Mouse (Mus musculus): ENCODE results near the gene Lrrc56. TPM values are rescaled to one million over a fixed set of nuclear protein-coding genes. Genes with fewer than 3 reads are reported as not detected.

Lrrc56 gene
- polyA plus RNA-seq, 1 experiment from 2014 or later = 2.8 TPM

- TF ChIP-seq CTCF (IDR thresholded peaks at IDR 0.05; ENCODE audit: low read depth) (no peak), EP300 (optimal IDR thresholded peaks at IDR 0.05) (no peak)
- Histone ChIP-seq H3K9ac (ENCODE audit: low read length) (no peak overlapping the region), H3K4me1 (replicated peaks; ENCODE audit: control insufficient read depth, insufficient read depth) (peaks cover 9% of the 10 kb centered on the region), H3K27ac (replicated peaks) (peak overlapping the region; percentile 93), H3K4me3 (ENCODE audit: low read depth, low read length) (no peak overlapping the region), H3K36me3 (ENCODE audit: control insufficient read depth, insufficient read depth, low read length) (peaks cover 5% of the 10 kb centered on the region; the same call in 1 of the 2 replicates), H3K27me3 (ENCODE audit: control insufficient read depth, insufficient read depth, low read length) (no peaks in the 10 kb centered on the region), H3K4me2 (replicated peaks; ENCODE audit: low read depth) (no peak overlapping the region), H3K9me3 (ENCODE audit: control insufficient read depth, low read length) (no peaks in the 10 kb centered on the region)
- DNase-seq (ENCODE audit: low spot score) (no peak), ATAC-seq (ENCODE audit: low FRiP score, low TSS enrichment) (no peak)
Observed at GRCm38 (mm10) chr7:141169866-141170265, 24.1 kb upstream of the Lrrc56 start.

DNA sequence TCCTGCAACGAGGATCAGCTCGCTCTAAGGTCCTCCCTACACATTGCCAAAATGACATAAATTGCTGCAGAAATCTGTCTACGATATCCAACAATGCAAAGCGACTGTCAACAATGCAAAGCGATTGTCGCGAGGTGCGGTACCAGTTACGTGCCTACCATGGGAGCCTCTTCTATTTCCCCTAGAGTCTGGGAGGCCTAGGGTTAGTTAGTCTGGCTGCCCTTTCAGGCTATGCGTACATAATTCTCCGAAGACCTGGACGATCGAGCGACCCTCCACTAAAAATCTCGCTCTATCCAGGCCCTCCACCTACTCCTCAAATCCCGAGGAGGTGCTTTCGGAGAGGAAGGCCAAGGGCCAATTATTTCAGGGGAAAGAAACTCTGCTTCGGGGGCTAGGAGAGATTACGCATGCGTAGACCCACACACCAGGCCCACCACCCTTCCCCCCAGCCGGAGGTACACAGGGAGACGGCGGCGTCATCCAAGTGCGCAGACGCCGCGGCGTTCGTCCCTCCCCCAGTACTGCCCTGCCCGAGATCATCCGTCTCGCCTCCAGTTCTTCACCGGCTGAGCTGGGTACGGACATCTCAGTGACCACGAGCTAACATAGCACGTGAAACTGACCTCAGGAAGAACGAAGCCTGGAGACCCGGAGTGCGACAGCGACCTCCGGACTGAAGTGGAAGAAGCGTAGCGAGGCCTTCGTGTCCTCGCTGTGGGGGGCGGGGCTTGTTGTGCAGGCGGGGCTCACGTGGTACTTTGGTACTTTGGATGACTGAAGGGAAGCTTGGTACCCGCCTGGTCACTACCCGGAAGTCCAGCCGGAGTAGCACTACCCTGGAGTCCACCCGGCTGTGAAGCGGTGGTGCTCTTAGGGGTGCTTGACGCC lies 21.6 kb upstream of the Lrrc56 start, which contains the start of gene Rnh1:
TSS of gene Rnh1 (minus strand) at position 742 of the 891 bp plus-strand sequence.
- Histone ChIP-seq H3K27me3 (ENCODE audit: control insufficient read depth, insufficient read depth, low read length) (no peaks in the 10 kb centered on the region), H3K9me3 (ENCODE audit: control insufficient read depth, low read length) (no peaks in the 10 kb centered on the region), H3K4me1 (replicated peaks; ENCODE audit: control insufficient read depth, insufficient read depth) (peaks cover 9% of the 10 kb centered on the region), H3K9ac (ENCODE audit: low read length) (peak within 1 kb of the TSS; percentile 81), H3K4me3 (ENCODE audit: low read depth, low read length) (peak within 1 kb of the TSS; percentile 51), H3K27ac (replicated peaks) (peak within 1 kb of the TSS; percentile 93), H3K36me3 (ENCODE audit: control insufficient read depth, insufficient read depth, low read length) (no peaks in the 10 kb centered on the region), H3K4me2 (replicated peaks; ENCODE audit: low read depth) (peak within 1 kb of the TSS; percentile 63)
- DNase-seq (ENCODE audit: low spot score) (peak; percentile 94), ATAC-seq (ENCODE audit: low FRiP score, low TSS enrichment) (peak; percentile 91)
- WGBS = 2% methylated on average over 55 of the region's 55 CpGs
- no peak for TF ChIP-seq EP300 (optimal IDR thresholded peaks at IDR 0.05)
- peak; percentile 28; the same call in 1 of the 2 replicates for TF ChIP-seq CTCF (IDR thresholded peaks at IDR 0.05; ENCODE audit: low read depth)

GRCm38 (mm10) chr7:141173323-141173850 lies 20.6 kb upstream of the Lrrc56 start:
- Histone ChIP-seq H3K4me3 (ENCODE audit: low read depth, low read length) (peak overlapping the region; percentile 51), H3K27ac (replicated peaks) (peak overlapping the region; percentile 93), H3K9ac (ENCODE audit: low read length) (peak overlapping the region; percentile 81; the same call in 1 of the 2 replicates), H3K9me3 (ENCODE audit: control insufficient read depth, low read length) (no peaks in the 10 kb centered on the region), H3K4me2 (replicated peaks; ENCODE audit: low read depth) (peak overlapping the region; percentile 63), H3K27me3 (ENCODE audit: control insufficient read depth, insufficient read depth, low read length) (no peaks in the 10 kb centered on the region), H3K36me3 (ENCODE audit: control insufficient read depth, insufficient read depth, low read length) (no peaks in the 10 kb centered on the region), H3K4me1 (replicated peaks; ENCODE audit: control insufficient read depth, insufficient read depth) (0 out of 2 replicates have a peak, but pooled peaks cover 2% of the 10 kb centered on the region)
- ATAC-seq (ENCODE audit: low FRiP score, low TSS enrichment) (no peak), DNase-seq (ENCODE audit: low spot score) (no peak)
- no peak for TF ChIP-seq CTCF (IDR thresholded peaks at IDR 0.05; ENCODE audit: low read depth)
- TF ChIP-seq EP300 (optimal IDR thresholded peaks at IDR 0.05) = no peak
- 60% methylated on average over 5 of the region's 5 CpGs for WGBS

DNA sequence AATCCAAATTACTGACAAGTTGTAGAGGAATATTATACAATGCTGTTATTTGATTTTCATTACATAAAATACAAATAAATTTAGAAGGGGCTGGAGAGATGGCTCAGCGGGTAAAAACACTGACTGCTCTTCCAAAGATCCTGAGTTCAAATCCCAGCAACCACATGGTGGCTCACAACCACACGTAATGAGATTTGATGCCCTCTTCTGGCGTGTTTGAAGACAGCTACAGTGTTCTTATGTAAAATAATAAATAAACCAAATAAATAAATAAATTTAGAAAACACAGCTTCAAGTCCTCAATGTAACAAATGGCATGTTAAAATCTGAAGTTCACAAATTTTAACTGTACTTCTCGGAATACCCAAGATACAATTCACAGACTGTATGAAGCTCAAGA lies 18.9 kb upstream of the Lrrc56 start:
- TF ChIP-seq CTCF (IDR thresholded peaks at IDR 0.05; ENCODE audit: low read depth) = peak; percentile 39
- TF ChIP-seq EP300 (optimal IDR thresholded peaks at IDR 0.05) = no peak

DNA sequence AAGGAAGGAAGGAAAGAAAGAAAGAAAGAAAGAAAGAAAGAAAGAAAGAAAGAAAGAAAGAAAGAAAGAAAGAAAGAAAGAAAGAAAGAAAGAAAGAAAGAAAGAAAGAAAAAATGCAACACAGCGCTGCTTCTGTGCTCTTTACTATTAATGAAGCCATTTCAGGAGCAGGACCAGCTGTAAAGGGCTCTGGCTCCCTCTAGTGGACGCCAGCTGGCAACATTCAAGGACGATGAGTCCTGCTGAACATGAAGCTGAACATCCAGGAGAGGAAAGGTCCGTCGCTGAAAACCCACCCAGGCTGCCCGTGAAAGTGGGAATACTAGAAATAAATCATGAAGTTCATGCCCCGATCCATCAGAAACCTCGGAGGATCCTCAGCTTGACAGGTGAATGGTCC lies 17.8 kb upstream of the Lrrc56 start:
- ATAC-seq (ENCODE audit: low FRiP score, low TSS enrichment) (no peak), DNase-seq (ENCODE audit: low spot score) (peak; percentile 88)
- Histone ChIP-seq H3K27ac (replicated peaks) (no peak overlapping the region), H3K4me1 (replicated peaks; ENCODE audit: control insufficient read depth, insufficient read depth) (no peaks in the 10 kb centered on the region), H3K4me2 (replicated peaks; ENCODE audit: low read depth) (no peak overlapping the region), H3K27me3 (ENCODE audit: control insufficient read depth, insufficient read depth, low read length) (no peaks in the 10 kb centered on the region), H3K36me3 (ENCODE audit: control insufficient read depth, insufficient read depth, low read length) (no peaks in the 10 kb centered on the region), H3K4me3 (ENCODE audit: low read depth, low read length) (no peak overlapping the region), H3K9me3 (ENCODE audit: control insufficient read depth, low read length) (no peaks in the 10 kb centered on the region), H3K9ac (ENCODE audit: low read length) (no peak overlapping the region)
- TF ChIP-seq EP300 (optimal IDR thresholded peaks at IDR 0.05) (no peak), CTCF (IDR thresholded peaks at IDR 0.05; ENCODE audit: low read depth) (peak; percentile 97)
- under 1% methylated on average over 8 of the region's 8 CpGs for WGBS

More for the DNA sequence above, 18.9 kb upstream of the Lrrc56 start:
- no peak overlapping the region for H3K4me2 ChIP-seq (replicated peaks; ENCODE audit: low read depth)
- 90% methylated on average over 4 of the region's 4 CpGs for WGBS
- no peaks in the 10 kb centered on the region for H3K27me3 ChIP-seq (ENCODE audit: control insufficient read depth, insufficient read depth, low read length)
- DNase-seq (ENCODE audit: low spot score) = no peak
- no peak overlapping the region for H3K4me3 ChIP-seq (ENCODE audit: low read depth, low read length)
- no peaks in the 10 kb centered on the region for H3K36me3 ChIP-seq (ENCODE audit: control insufficient read depth, insufficient read depth, low read length)
- no peaks in the 10 kb centered on the region for H3K9me3 ChIP-seq (ENCODE audit: control insufficient read depth, low read length)
- H3K9ac ChIP-seq (ENCODE audit: low read length) = no peak overlapping the region
- no peak for ATAC-seq (ENCODE audit: low FRiP score, low TSS enrichment)
- no peak overlapping the region for H3K27ac ChIP-seq (replicated peaks)
- no peaks in the 10 kb centered on the region for H3K4me1 ChIP-seq (replicated peaks; ENCODE audit: control insufficient read depth, insufficient read depth)

GRCm38 (mm10) chr7:141188194-141188593 lies 5.8 kb upstream of the Lrrc56 start:
- Histone ChIP-seq H3K4me3 (ENCODE audit: low read depth, low read length) (no peak overlapping the region), H3K9me3 (ENCODE audit: control insufficient read depth, low read length) (no peaks in the 10 kb centered on the region), H3K27me3 (ENCODE audit: control insufficient read depth, insufficient read depth, low read length) (no peaks in the 10 kb centered on the region), H3K4me1 (replicated peaks; ENCODE audit: control insufficient read depth, insufficient read depth) (peaks cover 4% of the 10 kb centered on the region; the same call in 1 of the 2 replicates), H3K27ac (replicated peaks) (no peak overlapping the region), H3K4me2 (replicated peaks; ENCODE audit: low read depth) (no peak overlapping the region), H3K36me3 (ENCODE audit: control insufficient read depth, insufficient read depth, low read length) (peaks cover 26% of the 10 kb centered on the region), H3K9ac (ENCODE audit: low read length) (no peak overlapping the region)
- no peak for ATAC-seq (ENCODE audit: low FRiP score, low TSS enrichment)
- 71% methylated on average over 3 of the region's 3 CpGs for WGBS
- TF ChIP-seq EP300 (optimal IDR thresholded peaks at IDR 0.05) = no peak
- no peak for DNase-seq (ENCODE audit: low spot score)
